Mouse (Mus musculus) fat pad, adult 2 months (tissue): ENCODE data around the gene Serpinb9d.
"Not testable (repeated sequence)": the region's sequence is repeated elsewhere in the genome, so short reads cannot be mapped to it uniquely, and the experiment has no call there.

Experiments
- DNase-seq: peaks from one replicate; pipeline ENCODE4 v3.0.0-alpha.2; 2011; ENCODE audit warnings: low read depth, low spot score; ENCODE audit errors: extremely low read depth

The Serpinb9d gene

DNA sequence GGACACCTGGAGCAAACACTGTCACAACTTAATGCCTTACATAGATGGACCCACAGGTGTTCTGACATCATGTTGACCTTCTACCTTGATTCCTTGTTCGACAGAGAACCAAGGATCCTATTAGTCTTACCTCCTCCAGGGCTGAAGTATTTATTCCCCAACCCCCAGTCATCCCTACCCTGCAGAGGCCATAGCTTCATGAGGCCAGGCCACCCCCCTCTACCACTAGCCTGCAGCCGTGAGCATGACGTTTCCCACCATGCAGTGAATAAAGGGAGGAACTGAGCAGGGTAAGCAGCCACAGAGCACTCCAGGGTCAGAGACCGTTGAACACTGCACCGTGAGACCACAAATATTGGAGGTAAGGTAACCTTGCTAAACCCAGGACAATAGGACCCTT, at the start of gene Serpinb9d:
Gene Serpinb9d, plus strand, starts transcription at position 301 of the 400 bp plus-strand sequence.
- DNase-seq: no peak

DNA sequence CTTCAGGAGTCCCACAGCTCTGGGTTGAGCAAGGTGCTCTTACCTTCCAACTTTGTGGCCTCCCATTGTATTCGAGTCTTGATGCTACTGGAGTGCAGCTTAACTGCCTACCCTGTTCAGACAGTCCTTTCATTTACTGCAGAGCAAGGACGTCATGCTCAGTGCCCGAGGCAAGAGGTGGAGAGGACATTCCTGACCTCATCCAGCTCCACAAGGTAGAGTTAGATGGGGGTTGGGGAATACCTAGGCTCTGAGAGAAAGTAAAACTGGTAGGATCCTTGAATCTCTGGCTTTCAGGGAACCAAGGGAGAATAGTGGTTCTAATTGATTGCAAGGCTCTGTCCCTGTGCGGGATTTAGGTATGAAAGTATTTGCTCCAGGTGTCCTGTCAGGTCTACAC, 33.1 kb upstream of the Serpinb9d start, which contains the start of gene Serpinb9c:
Gene Serpinb9c, minus strand, starts transcription at position 101 of the 400 bp plus-strand sequence.
- no peak for DNase-seq

DNA sequence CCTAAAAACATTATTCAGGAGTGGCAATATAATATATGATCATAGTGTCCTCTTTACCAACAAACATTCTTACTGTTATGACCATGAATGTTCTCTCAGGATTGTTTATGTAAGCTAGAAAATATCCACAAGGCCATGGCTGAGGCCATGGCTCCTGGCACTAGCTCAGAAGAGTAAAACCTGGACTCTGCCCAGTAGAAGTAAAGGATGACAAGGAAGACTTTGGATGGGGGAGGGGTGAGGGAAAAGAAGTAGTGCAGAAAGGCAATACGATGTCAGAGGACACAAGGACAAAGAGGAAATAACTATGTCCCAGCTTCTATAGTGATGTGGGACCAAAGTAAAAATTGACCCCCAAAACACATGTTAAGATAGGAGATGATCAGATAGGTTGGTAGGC, 2.3 kb upstream of the Serpinb9d start:
- DNase-seq: not testable (repeated sequence)

GRCm38 (mm10) chr13:33199740-33200139, 7.0 kb downstream of the Serpinb9d start:
- DNase-seq: no peak

DNA sequence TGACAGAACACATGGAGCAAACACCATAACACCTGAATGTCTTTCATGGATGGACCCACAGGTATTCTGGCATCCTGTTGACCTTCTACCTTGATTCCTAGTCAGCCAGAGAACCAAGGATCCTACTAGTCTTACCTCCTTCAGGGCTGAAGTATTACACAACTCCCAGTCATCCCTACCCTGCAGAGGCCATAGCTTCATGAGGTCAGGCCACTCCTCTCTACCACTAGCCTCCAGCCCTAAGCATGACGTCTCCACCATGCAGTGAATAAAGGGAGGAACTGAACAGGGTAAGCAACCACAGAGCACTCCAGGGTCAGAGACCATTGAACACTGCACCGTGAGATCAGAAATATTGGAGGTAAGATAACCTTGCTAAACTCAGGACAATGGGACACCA, 56.6 kb downstream of the Serpinb9d start, which contains the start of gene Serpinb9e:
Gene Serpinb9e, plus strand, starts transcription at position 301 of the 400 bp plus-strand sequence.
- not testable (repeated sequence) for DNase-seq
